Mouse (Mus musculus) embryonic facial prominence, embryonic 15.5 days (tissue): ENCODE data around the gene Slc31a2. TPM values are rescaled to one million over a fixed set of nuclear protein-coding genes. Genes with fewer than 3 reads are reported as not detected.

Experiments used
- ATAC-seq: fragments of 200-750 bp; cut with Nextera tagmentation; 2 replicates; pipeline ENCODE4 v1.8.0; 2017; ENCODE audit warnings: low read depth, moderate TSS enrichment; ENCODE audit not compliant: insufficient number of reproducible peaks, low FRiP score, low TSS enrichment
- H3K27ac ChIP-seq: fragments of 300-500 bp; sonication (generic); replicated peaks from 2 replicates; pipeline ENCODE4 v1.5.1; 2015; ENCODE audit warnings: mild to moderate bottlenecking, inconsistent platforms
- H3K27me3 ChIP-seq: fragments of 300-500 bp; sonication (generic); 2 replicates; pipeline ENCODE4 v1.6.1; 2015; ENCODE audit warnings: inconsistent platforms
- H3K36me3 ChIP-seq: fragments of 300-500 bp; sonication (generic); 2 replicates; pipeline ENCODE4 v1.6.1; 2015; ENCODE audit warnings: mild to moderate bottlenecking, inconsistent platforms
- H3K4me1 ChIP-seq: fragments of 300-500 bp; sonication (generic); 2 replicates; pipeline ENCODE4 v1.6.1; 2015; ENCODE audit warnings: inconsistent platforms
- H3K4me2 ChIP-seq: fragments of 300-500 bp; sonication (generic); replicated peaks from 2 replicates; pipeline ENCODE4 v1.6.1; 2015; ENCODE audit warnings: mild to moderate bottlenecking, inconsistent platforms
- H3K4me3 ChIP-seq: fragments of 300-500 bp; sonication (generic); replicated peaks from 2 replicates; pipeline ENCODE4 v1.5.1; 2015; ENCODE audit warnings: mild to moderate bottlenecking, inconsistent platforms
- H3K9ac ChIP-seq: fragments of 300-500 bp; sonication (generic); 2 replicates; pipeline ENCODE4 v1.6.1; 2015; ENCODE audit warnings: inconsistent platforms
- H3K9me3 ChIP-seq: fragments of 300-500 bp; sonication (generic); replicated peaks from 2 replicates; pipeline ENCODE4 v1.6.1; 2016; ENCODE audit warnings: inconsistent platforms
- WGBS: fragments of 180-500 bp; shearing (Covaris S2); methylation state at CpG from one replicate; pipeline ENCODE4 v1.1.7; 2015; 5-methylcytosine and 5-hydroxymethylcytosine counted together
- polyA plus RNA-seq: library from polyadenylated mRNA; unstranded; fragments of >200 nt; fragmentation: Nextera tagmentation; extraction: Ambion mirVana; gene quantifications from 2 replicates; pipeline ENCODE4 v1.2.1, GENCODE M21; 2015

Slc31a2 gene
- polyA plus RNA-seq = 38.9 and 39.3 TPM in 2 replicates

GRCm38 (mm10) chr4:62262276-62262675, at the start of gene Slc31a2:
TSS of gene Slc31a2 (plus strand) at chr4:62262562.
- Histone ChIP-seq H3K4me1 (no peaks in the 10 kb centered on the region), H3K36me3 (no peaks in the 10 kb centered on the region), H3K9ac (no peak within 1 kb of the TSS), H3K27me3 (no peaks in the 10 kb centered on the region), H3K9me3 (no peaks in the 10 kb centered on the region), H3K4me2 (no peak within 1 kb of the TSS), H3K27ac (no peak within 1 kb of the TSS), H3K4me3 (no peak within 1 kb of the TSS)
- 42% methylated on average over 2 of the region's 2 CpGs for WGBS
- ATAC-seq = no peak

GRCm38 (mm10) chr4:62213490-62213889, 48.9 kb upstream of the Slc31a2 start:
- H3K27me3 ChIP-seq = no peaks in the 10 kb centered on the region
- no peak overlapping the region for H3K27ac ChIP-seq
- H3K36me3 ChIP-seq = no peaks in the 10 kb centered on the region
- H3K4me2 ChIP-seq = no peak overlapping the region
- 77% methylated on average over 2 of the region's 2 CpGs for WGBS
- ATAC-seq = no peak
- peaks cover 4% of the 10 kb centered on the region; the same call in 1 of the 2 replicates for H3K4me1 ChIP-seq
- no peak overlapping the region for H3K4me3 ChIP-seq
- H3K9me3 ChIP-seq = no peaks in the 10 kb centered on the region
- no peak overlapping the region for H3K9ac ChIP-seq

GRCm38 (mm10) chr4:62228391-62228790, 34.0 kb upstream of the Slc31a2 start:
- no peaks in the 10 kb centered on the region for H3K9me3 ChIP-seq
- 44% methylated on average over 10 of the region's 10 CpGs for WGBS
- no peak for ATAC-seq
- H3K9ac ChIP-seq = no peak overlapping the region
- no peaks in the 10 kb centered on the region for H3K4me1 ChIP-seq
- no peak overlapping the region for H3K4me3 ChIP-seq
- H3K36me3 ChIP-seq = no peaks in the 10 kb centered on the region
- no peak overlapping the region for H3K27ac ChIP-seq
- no peaks in the 10 kb centered on the region for H3K27me3 ChIP-seq
- no peak overlapping the region for H3K4me2 ChIP-seq

GRCm38 (mm10) chr4:62229448-62229847, 32.9 kb upstream of the Slc31a2 start:
- ATAC-seq = no peak
- Histone ChIP-seq H3K9me3 (no peaks in the 10 kb centered on the region), H3K9ac (no peak overlapping the region), H3K27me3 (no peaks in the 10 kb centered on the region), H3K27ac (no peak overlapping the region), H3K4me1 (no peaks in the 10 kb centered on the region), H3K4me2 (no peak overlapping the region), H3K4me3 (no peak overlapping the region), H3K36me3 (no peaks in the 10 kb centered on the region)
- 85% methylated on average over 7 of the region's 7 CpGs for WGBS

- H3K4me3 ChIP-seq = no peak overlapping the region
- H3K27ac ChIP-seq = no peak overlapping the region
- no peak overlapping the region for H3K9ac ChIP-seq
- H3K4me2 ChIP-seq = no peak overlapping the region
- no peaks in the 10 kb centered on the region for H3K36me3 ChIP-seq
- H3K9me3 ChIP-seq = no peaks in the 10 kb centered on the region
- H3K4me1 ChIP-seq = no peaks in the 10 kb centered on the region
- no peaks in the 10 kb centered on the region for H3K27me3 ChIP-seq
- ATAC-seq = no peak
- WGBS = 73% methylated on average over 1 of the region's 1 CpGs
Measured at GRCm38 (mm10) chr4:62230153-62230552, 32.2 kb upstream of the Slc31a2 start.

GRCm38 (mm10) chr4:62230769-62231168, 31.6 kb upstream of the Slc31a2 start, which contains the start of gene Zfp37:
TSS of gene Zfp37 (minus strand) at chr4:62231047.
- H3K36me3 ChIP-seq = no peaks in the 10 kb centered on the region
- H3K9me3 ChIP-seq = no peaks in the 10 kb centered on the region
- H3K27me3 ChIP-seq = no peaks in the 10 kb centered on the region
- no peak within 1 kb of the TSS for H3K4me2 ChIP-seq
- ATAC-seq = no peak
- WGBS = 75% methylated on average over 13 of the region's 13 CpGs
- no peaks in the 10 kb centered on the region for H3K4me1 ChIP-seq
- no peak within 1 kb of the TSS for H3K9ac ChIP-seq
- H3K27ac ChIP-seq = no peak within 1 kb of the TSS
- H3K4me3 ChIP-seq = no peak within 1 kb of the TSS

GRCm38 (mm10) chr4:62240586-62240985, 21.8 kb upstream of the Slc31a2 start:
- no peak overlapping the region for H3K4me2 ChIP-seq
- no peaks in the 10 kb centered on the region for H3K9me3 ChIP-seq
- ATAC-seq = no peak
- H3K36me3 ChIP-seq = no peaks in the 10 kb centered on the region
- H3K9ac ChIP-seq = no peak overlapping the region
- H3K4me3 ChIP-seq = no peak overlapping the region
- no peaks in the 10 kb centered on the region for H3K27me3 ChIP-seq
- no peak overlapping the region for H3K27ac ChIP-seq
- WGBS = 57% methylated on average over 6 of the region's 6 CpGs
- H3K4me1 ChIP-seq = no peaks in the 10 kb centered on the region

GRCm38 (mm10) chr4:62248328-62248727, 14.0 kb upstream of the Slc31a2 start:
- H3K36me3 ChIP-seq = no peaks in the 10 kb centered on the region
- no peak for ATAC-seq
- WGBS = 42% methylated on average over 4 of the region's 4 CpGs
- no peak overlapping the region for H3K27ac ChIP-seq
- H3K9ac ChIP-seq = no peak overlapping the region
- H3K4me2 ChIP-seq = no peak overlapping the region
- no peaks in the 10 kb centered on the region for H3K9me3 ChIP-seq
- H3K27me3 ChIP-seq = no peaks in the 10 kb centered on the region
- no peak overlapping the region for H3K4me3 ChIP-seq
- H3K4me1 ChIP-seq = no peaks in the 10 kb centered on the region

GRCm38 (mm10) chr4:62250896-62251544, 11.3 kb upstream of the Slc31a2 start:
- Histone ChIP-seq H3K4me2 (no peak overlapping the region), H3K9ac (no peak overlapping the region), H3K4me3 (no peak overlapping the region), H3K27me3 (no peaks in the 10 kb centered on the region), H3K27ac (no peak overlapping the region), H3K9me3 (no peaks in the 10 kb centered on the region), H3K4me1 (no peaks in the 10 kb centered on the region), H3K36me3 (no peaks in the 10 kb centered on the region)
- ATAC-seq = no peak
- WGBS = 41% methylated on average over 3 of the region's 3 CpGs

- no peak overlapping the region for H3K9ac ChIP-seq
- no peaks in the 10 kb centered on the region for H3K27me3 ChIP-seq
- no peak overlapping the region for H3K4me3 ChIP-seq
- no peaks in the 10 kb centered on the region for H3K4me1 ChIP-seq
- H3K4me2 ChIP-seq = no peak overlapping the region
- no peak overlapping the region for H3K27ac ChIP-seq
- H3K9me3 ChIP-seq = no peaks in the 10 kb centered on the region
- 80% methylated on average over 4 of the region's 4 CpGs for WGBS
- H3K36me3 ChIP-seq = no peaks in the 10 kb centered on the region
- ATAC-seq = no peak
Measured at GRCm38 (mm10) chr4:62251776-62252175, 10.6 kb upstream of the Slc31a2 start.

- ATAC-seq = no peak
- no peak overlapping the region for H3K27ac ChIP-seq
- 69% methylated on average over 8 of the region's 8 CpGs for WGBS
- H3K27me3 ChIP-seq = no peaks in the 10 kb centered on the region
- H3K9me3 ChIP-seq = no peaks in the 10 kb centered on the region
- no peaks in the 10 kb centered on the region for H3K36me3 ChIP-seq
- no peak overlapping the region for H3K4me3 ChIP-seq
- no peak overlapping the region for H3K9ac ChIP-seq
- no peak overlapping the region for H3K4me2 ChIP-seq
- H3K4me1 ChIP-seq = no peaks in the 10 kb centered on the region
Measured at GRCm38 (mm10) chr4:62254551-62254950, 7.8 kb upstream of the Slc31a2 start.

- ATAC-seq = no peak
Measured at GRCm38 (mm10) chr4:62256931-62257330, 5.4 kb upstream of the Slc31a2 start.

More at GRCm38 (mm10) chr4:62256931-62257330, 5.4 kb upstream of the Slc31a2 start:
- H3K9ac ChIP-seq = no peak overlapping the region
- H3K36me3 ChIP-seq = no peaks in the 10 kb centered on the region
- H3K27ac ChIP-seq = no peak overlapping the region
- no peak overlapping the region for H3K4me3 ChIP-seq
- no peaks in the 10 kb centered on the region for H3K27me3 ChIP-seq
- H3K9me3 ChIP-seq = no peaks in the 10 kb centered on the region
- H3K4me1 ChIP-seq = no peaks in the 10 kb centered on the region
- WGBS = 23% methylated on average over 8 of the region's 8 CpGs
- H3K4me2 ChIP-seq = no peak overlapping the region
